Mouse (Mus musculus) liver (tissue): ENCODE measurements around the gene Rcn1.

Source experiments
- DNase-seq: peaks from one replicate; pipeline ENCODE4 v3.0.0-alpha.2; 2020; ENCODE audit warnings: mixed read lengths

Gene Rcn1

GRCm38 (mm10) chr2:105392514-105392913 is 6.6 kb downstream of the Rcn1 start:
- no peak for DNase-seq

- no peak for DNase-seq
Observed at GRCm38 (mm10) chr2:105391414-105391784, 7.7 kb downstream of the Rcn1 start.

- DNase-seq, result no peak
Observed at GRCm38 (mm10) chr2:105390653-105391413, 8.3 kb downstream of the Rcn1 start.

- no peak for DNase-seq
Observed at GRCm38 (mm10) chr2:105389007-105389890, 9.9 kb downstream of the Rcn1 start.

- no peak for DNase-seq
Observed at GRCm38 (mm10) chr2:105386418-105386817, 12.7 kb downstream of the Rcn1 start.

DNA sequence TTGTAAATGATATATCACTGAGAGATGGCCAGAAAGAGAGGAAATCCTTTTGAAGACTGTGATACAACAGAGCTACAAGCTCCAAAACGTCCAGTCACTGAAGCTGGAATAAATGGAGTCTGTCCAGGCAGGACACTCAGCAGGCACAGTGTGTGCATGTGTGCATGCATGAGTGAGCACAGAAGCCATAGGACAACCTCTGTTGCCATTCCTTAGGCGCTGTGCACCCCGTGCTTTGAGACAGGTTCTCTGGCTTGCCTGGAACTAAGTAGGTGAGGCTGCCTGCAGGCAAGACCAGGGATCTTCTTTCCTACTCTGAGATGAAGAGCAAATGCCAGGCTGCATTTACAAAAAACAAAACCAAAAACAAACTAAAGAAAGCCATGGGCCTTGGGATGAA is 14.1 kb downstream of the Rcn1 start:
- DNase-seq, result no peak

DNA sequence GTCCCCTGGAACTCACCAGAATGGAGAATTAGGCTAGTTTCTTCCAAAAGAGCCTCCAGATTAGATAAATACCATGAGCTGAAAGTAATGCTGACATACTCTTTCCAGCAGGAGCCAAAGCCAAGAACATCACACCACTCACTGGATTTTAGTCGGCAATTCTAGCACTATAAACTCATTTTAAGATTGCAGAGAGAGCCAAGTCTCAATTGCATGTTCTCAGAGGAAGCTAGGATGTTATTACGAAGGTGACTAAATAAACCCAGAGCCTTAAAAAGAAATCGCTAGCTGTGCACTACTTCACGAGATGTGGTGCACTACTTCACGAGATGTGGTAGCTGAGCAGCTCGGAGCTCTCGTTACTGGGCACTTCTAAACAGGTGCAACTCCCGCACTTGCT is 16.1 kb downstream of the Rcn1 start:
- no peak for DNase-seq

DNA sequence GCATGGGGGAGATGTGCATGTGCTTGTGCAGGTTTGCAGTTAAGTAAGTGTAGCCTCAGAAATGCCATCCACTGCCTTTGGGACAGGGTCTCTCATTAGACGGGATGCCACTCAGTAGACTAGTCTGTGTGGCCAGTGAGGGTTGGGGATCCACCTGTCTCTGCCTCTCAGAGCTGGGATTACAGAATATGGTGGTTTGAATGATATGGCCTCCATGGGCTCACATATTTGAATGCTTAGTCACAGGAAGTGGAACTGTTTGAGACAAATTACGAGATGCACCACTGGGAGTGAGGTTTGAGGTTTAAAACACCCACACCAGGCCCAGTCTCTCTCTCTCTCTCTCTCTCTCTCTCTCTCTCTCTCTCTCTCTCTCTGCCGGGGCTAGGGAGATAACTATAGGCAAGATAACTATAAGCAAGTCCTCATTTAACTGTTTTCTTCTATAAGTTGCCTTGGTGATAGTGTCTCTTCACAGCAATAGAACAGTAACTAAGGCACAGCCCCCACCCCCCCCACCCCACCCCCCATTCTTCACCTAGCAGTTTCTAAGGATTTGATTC is 18.3 kb downstream of the Rcn1 start:
- no peak for DNase-seq

DNA sequence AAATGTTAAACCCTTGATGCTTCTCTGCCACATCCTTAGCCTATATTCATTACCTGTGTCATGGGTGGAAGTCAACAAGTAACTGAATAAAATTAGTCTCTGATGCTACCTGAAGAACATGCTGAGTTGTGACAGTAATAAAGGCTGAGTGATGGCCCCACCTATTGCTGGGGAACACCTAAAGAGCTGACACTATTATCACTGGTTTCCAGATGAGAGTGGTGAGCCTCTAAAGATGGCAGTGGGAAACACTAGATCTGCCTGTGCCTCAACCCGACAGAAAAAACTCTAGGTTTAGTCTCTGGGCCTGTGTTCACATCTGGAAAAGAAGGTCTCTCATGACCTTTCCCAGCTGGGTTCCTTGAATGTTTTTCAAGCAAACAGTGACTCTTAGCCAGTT is 19.4 kb downstream of the Rcn1 start:
- no peak for DNase-seq

DNA sequence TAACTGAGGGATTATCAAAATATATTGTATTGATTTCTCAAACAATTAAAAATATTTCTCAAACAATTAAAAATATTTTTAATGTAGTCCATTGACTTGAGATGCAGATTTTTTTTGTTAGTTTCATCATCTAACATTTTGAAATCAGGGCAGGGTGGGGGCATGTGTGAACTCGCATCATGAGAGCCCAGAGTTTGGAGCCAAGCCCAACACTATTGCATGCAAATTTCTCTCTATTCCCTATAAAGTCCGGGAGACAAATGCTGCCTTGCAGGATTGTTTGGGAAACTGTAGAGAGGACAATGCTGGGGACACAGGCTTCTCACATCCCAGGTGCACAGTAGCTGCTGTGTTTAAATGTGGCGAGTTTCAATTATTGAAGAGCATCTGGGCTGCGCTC is 23.4 kb downstream of the Rcn1 start:
- DNase-seq, result no peak

DNA sequence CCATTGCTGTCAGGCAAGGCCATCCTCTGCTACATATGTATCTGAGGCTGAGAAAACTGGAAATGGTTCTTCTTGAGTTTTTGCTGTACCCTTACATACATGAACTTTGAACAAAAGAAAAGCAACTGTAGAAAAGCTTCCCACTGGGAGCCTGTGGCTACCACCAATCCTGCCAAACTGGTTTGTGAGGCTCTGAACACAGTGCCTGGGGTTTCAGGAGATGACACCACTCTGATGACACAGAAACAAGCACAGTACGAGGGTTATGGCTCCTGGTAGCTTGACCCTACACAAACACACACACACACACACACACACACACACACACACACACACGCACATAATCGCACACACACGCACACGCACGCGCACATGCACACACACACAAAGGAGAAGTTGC is 23.9 kb downstream of the Rcn1 start:
- DNase-seq, result no peak

GRCm38 (mm10) chr2:105373658-105374057 is 25.5 kb downstream of the Rcn1 start:
- DNase-seq, result no peak

DNA sequence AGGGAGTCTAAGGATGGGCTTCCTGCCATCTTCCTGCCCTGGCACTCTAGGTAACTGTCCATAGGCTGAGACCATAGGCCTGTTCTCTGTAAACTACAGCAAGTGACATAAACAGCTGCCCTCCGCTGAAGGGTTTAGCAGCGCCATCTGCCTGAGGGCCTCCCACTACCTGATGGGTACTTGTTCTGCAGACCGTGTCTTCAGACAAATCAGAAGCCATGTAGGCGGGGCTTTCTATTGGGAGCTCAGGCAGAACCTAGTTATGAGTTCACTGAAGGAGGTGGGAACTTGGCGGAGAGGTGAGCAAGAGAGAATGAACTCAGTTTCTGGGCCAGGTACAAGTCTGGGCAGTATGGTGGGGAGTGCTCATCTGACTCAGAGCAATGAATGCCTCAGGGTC is 26.4 kb downstream of the Rcn1 start:
- DNase-seq, result no peak

DNA sequence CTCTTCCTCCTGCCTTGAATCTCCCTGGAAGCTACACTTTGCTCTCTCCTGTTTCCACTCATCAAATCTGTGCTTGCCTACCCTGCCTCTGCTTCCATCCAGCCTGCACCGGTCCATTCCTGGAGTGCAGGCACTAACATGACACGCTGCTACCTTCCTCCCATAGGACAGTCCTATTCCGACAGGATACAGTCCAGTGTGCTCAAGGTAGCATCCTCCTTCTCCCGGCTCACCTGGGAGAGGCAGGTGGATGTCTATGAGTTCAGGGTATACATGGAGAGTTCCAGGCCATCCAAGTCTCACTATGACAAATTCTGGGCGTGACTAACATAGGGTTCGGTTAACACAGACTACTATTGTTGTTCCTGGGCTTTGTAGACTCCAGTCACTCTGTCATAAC is 27.0 kb downstream of the Rcn1 start:
- no peak for DNase-seq

GRCm38 (mm10) chr2:105370698-105371097 is 28.4 kb downstream of the Rcn1 start:
- no peak for DNase-seq

DNA sequence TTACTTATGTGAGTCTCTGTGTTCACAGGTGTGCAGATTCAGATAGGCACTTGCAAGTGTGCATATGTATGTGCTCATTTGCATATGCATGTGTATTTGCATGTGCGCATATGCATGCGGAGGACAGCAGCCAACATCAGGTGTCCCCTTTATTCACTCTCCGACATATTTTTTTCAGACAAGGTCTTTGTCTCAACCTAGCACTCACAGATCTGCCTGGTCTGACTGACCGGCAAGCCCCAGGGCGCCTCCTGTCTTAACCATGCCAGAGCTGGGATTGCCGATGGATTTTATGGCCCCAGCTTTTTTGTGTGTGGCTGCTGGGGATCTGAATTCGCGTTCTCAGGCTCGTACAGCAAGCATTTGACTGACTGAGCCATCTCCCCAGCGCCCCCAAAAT is 28.9 kb downstream of the Rcn1 start:
- DNase-seq, result no peak

DNA sequence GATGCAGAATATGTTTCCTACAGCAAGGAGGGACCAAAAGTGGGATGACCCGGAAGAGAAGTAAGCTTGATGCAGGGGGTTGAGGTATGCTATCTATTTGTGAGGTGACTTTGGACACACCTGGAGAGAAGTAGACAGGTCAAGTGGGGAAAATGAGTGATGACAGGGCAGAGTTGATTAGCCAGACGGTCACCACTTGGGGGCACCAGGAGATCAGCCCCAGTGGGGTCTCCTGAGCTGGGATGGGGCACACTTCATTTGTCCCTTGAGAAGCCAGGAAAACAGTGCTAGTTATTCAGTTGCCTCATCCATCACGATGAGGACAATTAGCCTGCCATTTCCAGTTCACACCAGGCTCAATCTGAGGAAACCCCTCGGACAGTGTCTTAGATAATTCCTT is 31.5 kb downstream of the Rcn1 start:
- peak; percentile 23 for DNase-seq

GRCm38 (mm10) chr2:105358040-105358439 is 41.1 kb downstream of the Rcn1 start:
- DNase-seq, result no peak

DNA sequence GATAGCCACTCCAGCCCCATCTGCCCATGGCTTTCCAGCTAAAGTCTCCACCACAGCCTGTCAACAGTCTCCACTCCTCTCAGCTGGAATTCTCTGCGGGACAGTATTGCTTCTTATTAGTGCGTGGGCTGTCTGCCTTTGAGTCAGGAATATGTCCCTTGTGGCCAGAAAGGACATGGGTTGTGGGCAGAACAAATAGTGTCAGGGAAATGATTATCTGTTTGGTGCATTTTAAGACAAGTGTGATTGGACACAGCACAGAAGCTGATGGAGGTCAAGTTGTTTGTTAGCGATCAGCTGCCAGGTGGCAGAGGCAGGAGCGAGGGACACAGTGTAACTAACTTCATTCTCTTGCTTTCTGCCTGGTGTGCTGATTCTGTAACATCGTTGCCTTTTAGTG is 42.3 kb downstream of the Rcn1 start:
- no peak for DNase-seq

DNA sequence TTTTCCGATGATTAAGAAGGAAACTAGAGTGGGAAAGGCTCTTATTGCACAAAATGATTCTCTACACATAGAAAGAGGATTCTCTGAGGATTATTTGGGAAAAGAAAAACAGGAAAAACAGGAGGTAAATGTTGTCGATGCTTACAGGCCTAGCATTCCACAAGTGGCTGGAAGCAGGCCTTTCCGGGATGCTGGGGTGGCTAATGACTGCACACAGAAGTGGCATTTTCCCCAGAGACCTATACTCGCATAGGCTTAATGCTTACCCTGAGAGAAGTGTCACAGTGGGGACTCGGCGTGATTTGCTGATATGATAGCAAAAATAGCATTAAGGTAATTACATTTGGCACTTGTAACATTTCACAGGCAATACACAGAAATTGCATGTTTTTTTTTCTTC is 50.2 kb downstream of the Rcn1 start:
- no peak for DNase-seq

- DNase-seq, result no peak
Observed at GRCm38 (mm10) chr2:105339993-105340392, 59.1 kb downstream of the Rcn1 start.

GRCm38 (mm10) chr2:105337171-105337875 is 61.8 kb downstream of the Rcn1 start:
- DNase-seq, result no peak

DNA sequence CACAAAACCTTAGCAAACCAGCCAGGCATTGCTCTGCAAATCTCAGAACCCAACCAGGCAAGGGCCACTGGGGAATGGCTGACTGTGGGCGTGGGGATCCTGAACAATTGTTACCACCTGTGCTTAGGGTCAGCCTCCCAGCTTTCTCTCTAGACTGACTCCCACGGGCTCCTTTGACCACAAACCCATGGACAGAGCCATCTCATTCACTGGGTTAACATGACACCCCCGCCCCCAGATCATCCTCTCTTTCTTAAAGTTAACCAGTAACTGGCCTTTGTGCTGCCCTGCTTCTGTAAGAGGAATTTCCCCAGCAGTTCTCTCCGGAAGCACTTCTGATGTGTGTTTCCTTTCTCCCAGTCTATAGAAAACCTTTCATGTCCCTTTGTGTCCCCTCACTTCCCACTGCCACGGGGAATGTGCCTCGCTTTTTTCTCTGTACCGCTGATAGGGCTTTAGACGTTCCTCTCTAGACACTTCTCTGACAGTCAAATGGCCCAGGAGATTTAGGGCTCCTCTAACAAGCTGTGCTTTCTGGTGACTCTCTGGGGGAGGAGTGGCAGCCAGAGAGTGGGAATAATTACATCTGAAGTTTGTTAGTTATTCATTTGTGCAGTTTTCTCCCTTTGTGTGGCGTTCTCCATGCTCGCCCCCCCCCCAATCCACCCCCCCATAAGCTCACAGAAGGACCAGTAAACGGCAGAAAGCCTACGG is 62.6 kb downstream of the Rcn1 start:
- DNase-seq, result no peak
